Mouse (Mus musculus) cerebellum, adult 2 months (tissue): ENCODE data around the gene Olfr92.

ENCODE experiments used
- CTCF ChIP-seq: fragments of 200-500 bp; IDR thresholded peaks from 2 replicates; pipeline ENCODE4 v1.5.1; 2011; ENCODE audit warnings: low read depth, mild to moderate bottlenecking, control low read depth, low read length, moderate library complexity, borderline replicate concordance; ENCODE audit not compliant: insufficient read depth
- POLR2A ChIP-seq: fragments of 200-500 bp; IDR thresholded peaks from 2 replicates; pipeline ENCODE4 v1.6.1; 2011; ENCODE audit warnings: low read length, control low read depth, borderline replicate concordance; ENCODE audit not compliant: insufficient read depth

DNA sequence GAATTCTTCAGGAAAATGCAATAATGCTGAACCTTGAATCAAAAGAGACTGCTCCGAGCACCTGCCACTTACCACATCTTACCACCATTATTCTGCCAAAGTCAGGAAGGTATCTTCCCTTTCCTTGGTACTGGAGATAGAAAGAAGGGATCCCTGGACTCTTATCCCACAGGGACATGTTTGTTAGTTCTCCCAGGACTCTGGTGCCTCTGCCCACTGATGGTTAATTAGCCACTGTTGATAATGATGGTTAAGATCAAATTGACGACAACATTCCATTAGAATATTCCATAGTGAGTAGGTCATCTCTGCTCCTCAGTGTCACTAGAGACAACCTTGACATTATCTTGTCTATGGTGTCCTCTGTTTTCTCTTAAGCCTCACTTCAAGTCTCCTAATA is at the start of gene Olfr92:
- TF ChIP-seq POLR2A: no peak
- no peak for TF ChIP-seq CTCF
